Mouse (Mus musculus): ENCODE results near the gene Tfip11.

DNA sequence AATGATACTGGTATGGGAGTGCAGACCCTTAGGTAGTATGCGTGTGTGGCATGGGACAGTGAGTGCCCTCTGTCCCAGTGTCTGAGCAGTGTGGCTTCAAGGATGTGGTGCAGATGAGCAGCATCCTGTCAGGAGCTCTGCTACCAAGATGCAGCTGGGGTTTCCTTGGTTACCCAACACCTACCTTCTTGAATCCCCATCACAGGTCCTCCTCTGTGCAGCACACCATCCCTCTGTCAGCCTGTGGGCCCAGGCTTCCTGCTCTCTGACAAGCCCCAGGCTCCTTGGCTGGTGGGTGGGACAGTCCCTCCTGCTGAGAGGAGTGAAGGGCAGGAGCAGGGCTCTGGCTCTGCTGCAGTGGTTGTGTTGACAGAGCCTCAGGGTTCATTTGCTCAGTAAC is 51.2 kb downstream of the Tfip11 start:
- TF ChIP-seq CTCF (IDR thresholded peaks at IDR 0.05) = no peak
- no peak for TF ChIP-seq POLR2A (IDR thresholded peaks at IDR 0.05; ENCODE audit: insufficient read depth, low read depth, low read length)

Data from heart, adult 2 months (tissue).